Comparison of ENCODE assay signal across 11 mouse cellular contexts in genomic region chr10:33623577-33623991, GRCm38 (mm10). TPM values are rescaled to one million over a fixed set of nuclear protein-coding genes. Genes with fewer than 3 reads are reported as not detected.
DNase-seq lines count a peak whose midpoint lies in the region; ATAC-seq and TF ChIP-seq lines count a peak whose summit lies in the region.
"Had no signal": no experiment of that assay in that cellular context is flagged by ENCODE, and none has a peak within 500 bp of the region (broad histone marks: within the 10 kb centered on the region; RNA-seq: fewer than 3 reads in every experiment).

No protein-coding gene starts in this region.

- H3K4me2 ChIP-seq in kidney, embryonic 15.5 days = peak overlapping the region; percentile 75
- no peak overlapping the region for H3K4me2 ChIP-seq in kidney, embryonic 16.5 days (replicated peaks; ENCODE audit: low read depth, low read length)
- peak overlapping the region; percentile 79 for H3K4me2 ChIP-seq in hindbrain, embryonic 15.5 days
- H3K4me2 ChIP-seq in midbrain, postnatal 0 days (ENCODE audit: low read depth, low read length, poor library complexity, severe bottlenecking) = peak overlapping the region; percentile 59

- H3K4me1 ChIP-seq in kidney, embryonic 15.5 days = peaks cover 7% of the 10 kb centered on the region
- H3K4me1 ChIP-seq in kidney, embryonic 16.5 days (ENCODE audit: insufficient read depth, low read length) = no peaks in the 10 kb centered on the region
- H3K4me1 ChIP-seq in embryonic facial prominence, embryonic 10.5 days = peaks cover 9% of the 10 kb centered on the region; the same call in 1 of the 2 replicates
- H3K4me1 ChIP-seq in hindbrain, embryonic 15.5 days (replicated peaks) = peaks cover 21% of the 10 kb centered on the region
- peaks cover 4% of the 10 kb centered on the region; the same call in 1 of the 2 replicates for H3K4me1 ChIP-seq in midbrain, postnatal 0 days (ENCODE audit: insufficient read depth, low read length)

- H3K4me3 ChIP-seq in kidney, embryonic 15.5 days (replicated peaks) = no peak overlapping the region; the same call in 1 of the 2 replicates
- H3K4me3 ChIP-seq in kidney, embryonic 16.5 days (ENCODE audit: low read length) = no peak overlapping the region
- peak overlapping the region; percentile 62 for H3K4me3 ChIP-seq in embryonic facial prominence, embryonic 10.5 days
- H3K4me3 ChIP-seq in hindbrain, embryonic 15.5 days = peak overlapping the region; percentile 69
- H3K4me3 ChIP-seq in midbrain, postnatal 0 days (ENCODE audit: low read depth, low read length) = peak overlapping the region; percentile 69

- no peak overlapping the region for H3K27ac ChIP-seq in kidney, embryonic 15.5 days
- H3K27ac ChIP-seq in kidney, embryonic 16.5 days (ENCODE audit: low read length) = no peak overlapping the region
- no peak overlapping the region for H3K27ac ChIP-seq in embryonic facial prominence, embryonic 10.5 days (replicated peaks)
- peak overlapping the region; percentile 89 for H3K27ac ChIP-seq in hindbrain, embryonic 15.5 days (replicated peaks)
- peak overlapping the region; percentile 94 for H3K27ac ChIP-seq in midbrain, postnatal 0 days (ENCODE audit: low read depth, low read length)

- ATAC-seq in kidney, embryonic 15.5 days (replicated peaks; ENCODE audit: low FRiP score) = no peak
- ATAC-seq in kidney, embryonic 16.5 days (ENCODE audit: low FRiP score, low TSS enrichment) = no peak; the same call in 1 of the 2 replicates
- peak; percentile 85 for ATAC-seq in hindbrain, embryonic 15.5 days (ENCODE audit: low FRiP score, low read depth)
- peak; percentile 74 for ATAC-seq in midbrain, postnatal 0 days (ENCODE audit: low FRiP score)

- DNase-seq in embryonic facial prominence, embryonic 10.5 days (ENCODE audit: low spot score) = no peak
- peak; percentile 30 for DNase-seq in midbrain, postnatal 0 days (ENCODE audit: low spot score)
- DNase-seq in thymus, postnatal 0 days (ENCODE audit: low spot score) = no peak
- DNase-seq in adrenal gland, adult 2 months = no peak
- no peak for DNase-seq in urinary bladder, postnatal 10 days (ENCODE audit: low spot score)
- DNase-seq: heart, postnatal 4 days had no signal

- no peak for TF ChIP-seq CTCF in midbrain, postnatal 0 days (IDR thresholded peaks at IDR 0.05)

- H3K9me3 ChIP-seq in kidney, embryonic 15.5 days (replicated peaks) = no peaks in the 10 kb centered on the region
- H3K9me3 ChIP-seq in kidney, embryonic 16.5 days (ENCODE audit: low read length) = no peaks in the 10 kb centered on the region
- no peaks in the 10 kb centered on the region for H3K9me3 ChIP-seq in embryonic facial prominence, embryonic 10.5 days
- H3K9me3 ChIP-seq in hindbrain, embryonic 15.5 days = no peaks in the 10 kb centered on the region
- H3K9me3 ChIP-seq in midbrain, postnatal 0 days (ENCODE audit: low read length) = no peaks in the 10 kb centered on the region
- H3K9me3 ChIP-seq: G1E had no signal

- 18% methylated on average over 6 of the region's 6 CpGs for WGBS in kidney, embryonic 15.5 days
- WGBS in kidney, embryonic 16.5 days = 15% methylated on average over 6 of the region's 6 CpGs
- 18% methylated on average over 6 of the region's 6 CpGs for WGBS in embryonic facial prominence, embryonic 10.5 days
- WGBS in hindbrain, embryonic 15.5 days = 19% methylated on average over 6 of the region's 6 CpGs
- WGBS in midbrain, postnatal 0 days = 11% methylated on average over 6 of the region's 6 CpGs

- H3K27me3 ChIP-seq in kidney, embryonic 15.5 days = peaks cover 12% of the 10 kb centered on the region
- peaks cover 15% of the 10 kb centered on the region; the same call in 1 of the 2 replicates for H3K27me3 ChIP-seq in kidney, embryonic 16.5 days (ENCODE audit: insufficient read depth, low read length)
- peaks cover 26% of the 10 kb centered on the region for H3K27me3 ChIP-seq in embryonic facial prominence, embryonic 10.5 days (replicated peaks; ENCODE audit: low read depth, poor library complexity, severe bottlenecking)
- H3K27me3 ChIP-seq in hindbrain, embryonic 15.5 days = no peaks in the 10 kb centered on the region
- no peaks in the 10 kb centered on the region for H3K27me3 ChIP-seq in midbrain, postnatal 0 days (ENCODE audit: insufficient read depth, low read length)

- H3K9ac ChIP-seq in kidney, embryonic 15.5 days = no peak overlapping the region
- H3K9ac ChIP-seq in kidney, embryonic 16.5 days (replicated peaks; ENCODE audit: low read length) = no peak overlapping the region
- H3K9ac ChIP-seq in hindbrain, embryonic 15.5 days = peak overlapping the region; percentile 84
- peak overlapping the region; percentile 75 for H3K9ac ChIP-seq in midbrain, postnatal 0 days (replicated peaks; ENCODE audit: low read length, poor library complexity, severe bottlenecking)

- H3K36me3 ChIP-seq in kidney, embryonic 15.5 days = no peaks in the 10 kb centered on the region
- no peaks in the 10 kb centered on the region for H3K36me3 ChIP-seq in kidney, embryonic 16.5 days (ENCODE audit: insufficient read depth, low read length)
- no peaks in the 10 kb centered on the region for H3K36me3 ChIP-seq in embryonic facial prominence, embryonic 10.5 days (replicated peaks)
- no peaks in the 10 kb centered on the region for H3K36me3 ChIP-seq in hindbrain, embryonic 15.5 days
- no peaks in the 10 kb centered on the region for H3K36me3 ChIP-seq in midbrain, postnatal 0 days (ENCODE audit: insufficient read depth, low read length)
- H3K36me3 ChIP-seq: G1E had no signal

RNA-seq across cellular contexts. Expression of gene Clvs2, which starts 1.0 kb away (rescaled TPM):
- 0.05 and 0.18 TPM in 2 replicates for polyA plus RNA-seq in kidney, embryonic 15.5 days (2015; fragmentation: Nextera tagmentation; extraction: Ambion mirVana)
- polyA plus RNA-seq in kidney, embryonic 16.5 days (2015; fragmentation: Nextera tagmentation; extraction: Ambion mirVana) = 0.46 TPM in 1 of 2 replicates, not detected in the other
- 0.31 and 0.46 TPM in 2 replicates for polyA plus RNA-seq in embryonic facial prominence, embryonic 10.5 days (2016; fragmentation: Nextera tagmentation; extraction: Ambion mirVana)
- 21.2 and 21.5 TPM in 2 replicates for polyA plus RNA-seq in hindbrain, embryonic 15.5 days (2015; fragmentation: Nextera tagmentation; extraction: Ambion mirVana)
- 16.6 and 24.4 TPM in 2 replicates for total RNA-seq in midbrain, postnatal 0 days (2014; rRNA removed)
- 26.8 and 27.3 TPM in 2 replicates for polyA plus RNA-seq in midbrain, postnatal 0 days (2015; fragmentation: Nextera tagmentation; extraction: Ambion mirVana)
- 0.04 TPM in 1 of 2 replicates, not detected in the other for polyA plus RNA-seq in thymus, postnatal 0 days (2015; fragmentation: Nextera tagmentation; extraction: Ambion mirVana)
- under 1 TPM in 1 of 2 experiments, not detected in 1; 0.14 TPM for total RNA-seq in adrenal gland, adult 2 months (2021)
- 0.06 TPM in 1 of 2 replicates, not detected in the other for polyA plus RNA-seq in adrenal gland, adult 2 months (2012; rRNA removed)
- total RNA-seq: heart, postnatal 4 days had no signal
- polyA plus RNA-seq: G1E; small intestine, adult 2 months had no signal

Comparison
In these comparisons a context has a peak if more than half of its experiments do, and no peak if none do; other contexts are left out.
1. ATAC-seq: peak in hindbrain, embryonic 15.5 days (single experiment) and midbrain, postnatal 0 days (single experiment); none in kidney, embryonic 15.5 days (single experiment) and kidney, embryonic 16.5 days (single experiment).
2. H3K27ac ChIP-seq: peak in hindbrain, embryonic 15.5 days (single experiment) and midbrain, postnatal 0 days (single experiment); none in kidney, embryonic 15.5 days (single experiment), kidney, embryonic 16.5 days (single experiment) and embryonic facial prominence, embryonic 10.5 days (single experiment).
3. H3K4me3 ChIP-seq: peak in embryonic facial prominence, embryonic 10.5 days (single experiment), hindbrain, embryonic 15.5 days (single experiment) and midbrain, postnatal 0 days (single experiment); none in kidney, embryonic 15.5 days (single experiment) and kidney, embryonic 16.5 days (single experiment).
4. H3K9ac ChIP-seq: peak in hindbrain, embryonic 15.5 days (single experiment) and midbrain, postnatal 0 days (single experiment); none in kidney, embryonic 15.5 days (single experiment) and kidney, embryonic 16.5 days (single experiment).
5. RNA of gene Clvs2, which starts 1.0 kb away (polyA plus RNA-seq): 26.8 to 27.3 TPM in midbrain, postnatal 0 days and 21.2 to 21.5 TPM in hindbrain, embryonic 15.5 days; 0.31 to 0.46 TPM in embryonic facial prominence, embryonic 10.5 days, 0.05 to 0.18 TPM in kidney, embryonic 15.5 days, 0.06 TPM in adrenal gland, adult 2 months, 0.46 TPM in kidney, embryonic 16.5 days and 0.04 TPM in thymus, postnatal 0 days; every median in the first group is over 10 times any median in the second.